Mouse (Mus musculus) hindbrain, embryonic 12.5 days (tissue): ENCODE data around the gene Btbd35f28. TPM values are rescaled to one million over a fixed set of nuclear protein-coding genes. Genes with fewer than 3 reads are reported as not detected.
"Not testable (repeated sequence)": the region's sequence is repeated elsewhere in the genome, so short reads cannot be mapped to it uniquely, and the experiment has no call there.

ENCODE experiments used
- ATAC-seq: fragments of 200-750 bp; cut with Nextera tagmentation; 2 replicates; pipeline ENCODE4 v1.8.0; 2017; ENCODE audit warnings: moderate TSS enrichment; ENCODE audit not compliant: low FRiP score
- H3K27ac ChIP-seq: fragments of 300-500 bp; sonication (generic); 2 replicates; pipeline ENCODE4 v1.5.1; 2016; ENCODE audit warnings: mild to moderate bottlenecking
- H3K27me3 ChIP-seq: fragments of 300-500 bp; sonication (generic); 2 replicates; pipeline ENCODE4 v1.6.1; 2016; ENCODE audit warnings: mild to moderate bottlenecking
- H3K36me3 ChIP-seq: fragments of 300-500 bp; sonication (generic); 2 replicates; pipeline ENCODE4 v1.6.1; 2016; ENCODE audit warnings: mild to moderate bottlenecking
- H3K4me1 ChIP-seq: fragments of 300-500 bp; sonication (generic); 2 replicates; pipeline ENCODE4 v1.6.1; 2016
- H3K4me2 ChIP-seq: fragments of 300-500 bp; sonication (generic); replicated peaks from 2 replicates; pipeline ENCODE4 v1.6.1; 2016; ENCODE audit warnings: mild to moderate bottlenecking
- H3K4me3 ChIP-seq: fragments of 300-500 bp; sonication (generic); 2 replicates; pipeline ENCODE4 v1.5.1; 2016; ENCODE audit warnings: mild to moderate bottlenecking
- H3K9ac ChIP-seq: fragments of 300-500 bp; sonication (generic); 2 replicates; pipeline ENCODE4 v1.6.1; 2016; ENCODE audit warnings: mild to moderate bottlenecking, moderate library complexity
- H3K9me3 ChIP-seq: fragments of 300-500 bp; sonication (generic); replicated peaks from 2 replicates; pipeline ENCODE4 v1.6.1; 2016; ENCODE audit warnings: mild to moderate bottlenecking
- WGBS: fragments of 180-500 bp; shearing (Covaris S2); methylation state at CpG from one replicate; pipeline ENCODE4 v1.1.7; 2016; 5-methylcytosine and 5-hydroxymethylcytosine counted together
- polyA plus RNA-seq: library from polyadenylated mRNA; unstranded; fragments of >200 nt; fragmentation: Nextera tagmentation; extraction: Ambion mirVana; gene quantifications from 2 replicates; pipeline ENCODE4 v1.2.1, GENCODE M21; 2016

Btbd35f28 gene
- not detected in 2 replicates for polyA plus RNA-seq

GRCm38 (mm10) chrX:4196276-4196675 lies at the start of gene Btbd35f28:
Gene Btbd35f28, plus strand, starts transcription at chrX:4196576.
- H3K27me3 ChIP-seq, ATAC-seq, H3K4me1 ChIP-seq, H3K27ac ChIP-seq, H3K9ac ChIP-seq, H3K36me3 ChIP-seq, H3K9me3 ChIP-seq, H3K4me2 ChIP-seq, H3K4me3 ChIP-seq: not testable (repeated sequence)
- no CpG with 5 or more reads among the region's 2 CpGs for WGBS

Other genes with a start within 250 kb of the Btbd35f28 start
- not detected in 2 replicates for gene Btbd35f16, start 239.6 kb upstream of the Btbd35f28 start, polyA plus RNA-seq
- gene Btbd35f3, start 158.9 kb upstream of the Btbd35f28 start, polyA plus RNA-seq: not detected in 2 replicates
- not detected in 2 replicates for gene Btbd35f20, start 94.7 kb downstream of the Btbd35f28 start, polyA plus RNA-seq
- gene Btbd35f17, start 174.1 kb downstream of the Btbd35f28 start, polyA plus RNA-seq: not detected in 2 replicates